Mouse (Mus musculus): ENCODE measurements around the gene Antxrl.

- TF ChIP-seq GATA1 (IDR thresholded peaks at IDR 0.05; ENCODE audit: low read length) (no peak), TAL1 (IDR thresholded peaks at IDR 0.05; ENCODE audit: low read length) (no peak)
Observed at GRCm38 (mm10) chr14:34106389-34107062, 54.0 kb downstream of the Antxrl start.

Measured in erythroblast, embryonic 14.5 days (primary cell).